Mouse (Mus musculus): ENCODE measurements at regions not wholly inside any gene's neighbourhood (a gene's known extent, or its start where the extent isn't known, plus 50 kb on each side); places are given as distances from the start of the nearest gene placed in this dataset.

GRCm38 (mm10) chr2:94248948-94249347 lies 91.2 kb upstream of the Hsd17b12 start:
- no peak for DNase-seq (ENCODE audit: low spot score in 2 of 2)

GRCm38 (mm10) chr2:94246851-94247471 lies 89.2 kb upstream of the Hsd17b12 start:
- peak; percentile 77 to 83 for DNase-seq (ENCODE audit: low spot score in 2 of 2)

DNA sequence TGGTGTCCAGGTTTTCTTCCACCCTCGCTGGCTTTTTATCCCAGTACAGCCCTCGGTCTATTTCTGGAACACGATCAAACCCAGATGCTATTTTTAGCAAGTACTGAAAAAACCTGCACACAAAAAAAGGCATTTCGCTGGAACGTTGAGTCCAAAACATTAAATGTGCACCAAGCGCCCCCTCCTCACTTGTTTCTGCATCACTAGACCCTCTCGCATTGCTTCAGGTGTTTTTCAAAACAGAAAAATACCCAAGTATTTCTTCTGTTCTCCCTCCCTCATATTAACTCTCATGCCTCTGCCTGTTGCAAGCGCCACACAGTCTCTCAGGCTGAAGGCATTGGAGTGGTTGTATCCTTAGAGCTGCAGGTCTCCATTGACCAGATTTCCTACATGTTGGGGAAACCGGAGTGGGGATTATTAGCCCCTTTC lies 88.4 kb upstream of the Hsd17b12 start:
- no peak for DNase-seq (ENCODE audit: low spot score in 2 of 2)

DNA sequence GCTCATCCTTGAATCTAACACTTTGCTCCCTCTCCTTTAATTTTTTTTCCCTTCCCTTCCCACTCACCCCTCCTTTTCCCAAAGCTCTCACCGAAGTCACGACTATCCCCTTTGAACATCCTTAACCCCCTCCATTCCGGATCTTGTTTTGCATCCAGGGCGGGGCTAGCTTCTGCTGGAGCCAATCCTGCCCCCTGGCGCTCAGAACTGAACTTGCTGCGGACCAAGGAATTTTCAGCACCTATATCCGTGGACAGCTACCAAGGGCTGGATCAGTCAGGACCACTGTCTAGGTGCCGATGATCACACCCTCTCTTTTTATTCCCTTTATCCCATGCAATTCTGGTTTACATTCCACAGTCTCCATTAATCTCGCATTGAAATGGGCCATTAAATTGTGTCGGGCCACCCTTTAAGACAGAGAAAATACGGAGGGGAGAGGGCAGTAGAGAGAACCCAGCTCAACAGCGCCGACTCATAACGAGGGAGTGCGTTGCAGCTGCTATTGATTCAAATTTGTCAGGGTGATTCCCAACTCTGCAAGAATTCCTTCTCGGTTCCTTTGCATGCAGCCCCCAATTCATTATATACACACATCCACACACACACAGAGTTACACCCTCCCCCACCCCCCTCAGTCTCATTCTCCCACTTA lies 87.7 kb upstream of the Hsd17b12 start:
- peak; percentile 79 to 82 for DNase-seq (ENCODE audit: low spot score in 2 of 2)

GRCm38 (mm10) chr2:94244140-94244539 lies 86.4 kb upstream of the Hsd17b12 start:
- DNase-seq (ENCODE audit: low spot score in 2 of 2), result no peak

GRCm38 (mm10) chr2:94243053-94243916 lies 85.5 kb upstream of the Hsd17b12 start:
- no peak for DNase-seq (ENCODE audit: low spot score in 2 of 2)

GRCm38 (mm10) chr2:94242406-94243052 lies 84.8 kb upstream of the Hsd17b12 start:
- no peak for DNase-seq (ENCODE audit: low spot score in 2 of 2)

DNA sequence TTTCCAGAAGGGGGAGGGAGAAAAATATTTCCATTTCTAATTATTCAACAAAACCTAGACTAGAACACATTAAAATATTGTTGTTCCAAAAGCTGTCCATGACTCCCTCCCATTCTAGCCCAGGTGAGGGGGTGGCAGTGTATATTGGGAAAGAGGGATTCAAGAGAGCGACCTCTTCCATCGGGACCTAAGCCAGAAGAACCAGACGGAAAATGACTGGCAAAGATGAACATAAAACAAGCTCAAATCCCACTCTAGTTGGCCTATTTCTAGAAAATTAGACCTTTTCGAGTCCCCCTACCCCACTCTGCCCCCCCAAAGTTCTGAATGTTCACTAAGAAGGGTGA lies 84.3 kb upstream of the Hsd17b12 start:
- no peak for DNase-seq (ENCODE audit: low spot score in 2 of 2)

DNA sequence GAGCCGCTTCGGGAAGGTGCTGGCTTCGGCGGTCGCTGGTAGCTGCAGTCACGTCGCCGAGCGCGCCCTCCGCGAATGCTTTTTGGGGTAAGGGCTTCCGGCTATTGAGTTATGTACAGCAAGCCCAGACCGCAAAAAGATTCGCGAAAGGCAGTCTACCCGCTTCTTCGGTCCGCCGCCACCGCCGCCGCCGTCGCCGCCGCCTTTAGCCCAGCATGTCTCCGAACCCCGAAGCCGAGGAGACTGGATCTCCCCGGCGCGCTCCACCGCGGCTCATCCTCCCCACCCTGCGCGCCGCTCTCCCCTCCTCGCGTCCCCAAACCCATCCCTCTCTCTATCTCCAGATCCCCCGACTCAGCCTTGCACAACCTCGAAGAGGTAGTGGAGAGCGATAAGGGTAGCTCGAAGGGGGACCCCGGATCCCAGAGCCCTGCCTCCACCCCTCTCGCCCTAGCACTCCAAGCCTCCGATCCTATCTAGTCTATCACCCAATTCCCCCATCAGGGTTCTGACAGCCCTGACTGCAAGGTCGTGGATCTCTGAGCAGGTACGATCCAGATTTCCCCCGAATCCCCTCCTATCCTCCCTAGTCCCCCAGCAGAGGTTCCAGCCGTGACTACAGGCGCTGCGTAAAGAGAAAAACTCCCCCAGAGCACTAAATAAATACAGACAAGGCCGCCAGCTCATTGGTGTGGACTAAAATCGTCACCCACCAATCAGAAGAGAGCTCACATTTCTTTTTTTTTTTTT lies 83.7 kb upstream of the Hsd17b12 start:
- DNase-seq (ENCODE audit: low spot score in 2 of 2), result peak; percentile 78 to 83

DNA sequence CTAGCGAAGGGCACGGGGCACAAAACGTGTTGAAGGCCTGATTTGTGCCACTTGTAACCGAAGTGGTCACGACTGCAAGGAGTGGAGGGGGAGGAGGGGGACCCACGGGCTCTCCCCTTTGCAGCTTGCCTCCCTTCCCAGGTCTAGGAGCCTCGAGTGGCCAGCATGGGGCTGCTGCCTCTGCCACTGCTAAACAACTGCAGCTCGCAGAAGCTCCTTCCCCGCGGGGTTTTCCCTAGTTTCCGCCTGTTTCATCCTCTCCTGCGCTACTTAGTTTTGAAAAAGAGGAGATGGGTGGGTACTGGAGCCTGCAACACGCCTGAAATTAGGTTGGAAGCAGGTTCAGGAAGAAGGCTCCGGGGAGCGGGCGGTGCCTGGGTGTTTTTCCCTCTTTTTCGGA lies 82.6 kb upstream of the Hsd17b12 start:
- DNase-seq (ENCODE audit: low spot score in 2 of 2), result no peak

- no peak for DNase-seq (ENCODE audit: low spot score in 2 of 2)
These were observed 81.8 kb upstream of the Hsd17b12 start for GRCm38 (mm10) chr2:94239573-94239972.

DNA sequence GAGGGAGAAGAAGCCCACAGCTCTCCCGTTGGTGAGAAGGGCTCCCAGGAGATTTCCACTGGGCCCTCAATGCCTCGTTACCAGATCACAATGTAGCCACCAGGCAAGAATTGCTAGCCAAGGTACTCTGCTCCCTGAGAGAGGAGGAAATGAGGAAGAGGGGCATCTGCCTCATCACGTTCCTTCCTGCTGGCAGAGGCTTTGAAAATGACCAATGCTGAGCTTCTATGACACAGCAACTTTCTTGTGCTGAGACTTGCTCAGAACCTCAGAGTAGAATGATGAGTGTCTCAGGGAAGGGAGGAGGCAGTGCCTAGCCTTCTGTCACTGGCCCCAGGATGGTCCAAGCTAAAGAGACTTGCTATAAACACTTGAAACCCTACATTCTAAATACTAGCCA lies 78.7 kb upstream of the Hsd17b12 start:
- DNase-seq (ENCODE audit: low spot score in 2 of 2), result no peak

DNA sequence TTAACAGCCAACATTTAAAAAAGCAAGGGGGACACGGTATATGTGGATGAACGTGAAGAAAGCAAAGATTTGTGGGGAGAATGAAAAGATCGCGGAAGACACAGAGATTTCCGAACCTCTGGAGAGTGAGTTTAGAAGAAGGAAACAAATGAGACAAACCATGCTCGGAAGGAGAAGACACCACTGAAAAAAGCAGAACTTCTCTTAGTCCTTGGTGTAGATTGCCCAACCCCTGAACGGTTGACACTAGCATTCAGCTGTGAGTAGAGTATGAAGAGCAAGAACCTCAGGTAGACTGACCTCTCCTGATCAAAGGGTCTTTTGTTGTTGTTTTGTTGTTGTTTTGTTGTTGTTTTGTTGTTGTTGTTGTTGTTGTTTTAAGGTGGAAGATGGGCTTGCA lies 75.8 kb upstream of the Hsd17b12 start:
- no peak for DNase-seq (ENCODE audit: low spot score in 2 of 2)

GRCm38 (mm10) chr2:94219421-94219820 lies 61.7 kb upstream of the Hsd17b12 start:
- DNase-seq (ENCODE audit: low spot score in 2 of 2), result no peak

- no peak for DNase-seq (ENCODE audit: low spot score in 2 of 2)
These were observed 59.7 kb upstream of the Hsd17b12 start for GRCm38 (mm10) chr2:94217481-94217880.

DNA sequence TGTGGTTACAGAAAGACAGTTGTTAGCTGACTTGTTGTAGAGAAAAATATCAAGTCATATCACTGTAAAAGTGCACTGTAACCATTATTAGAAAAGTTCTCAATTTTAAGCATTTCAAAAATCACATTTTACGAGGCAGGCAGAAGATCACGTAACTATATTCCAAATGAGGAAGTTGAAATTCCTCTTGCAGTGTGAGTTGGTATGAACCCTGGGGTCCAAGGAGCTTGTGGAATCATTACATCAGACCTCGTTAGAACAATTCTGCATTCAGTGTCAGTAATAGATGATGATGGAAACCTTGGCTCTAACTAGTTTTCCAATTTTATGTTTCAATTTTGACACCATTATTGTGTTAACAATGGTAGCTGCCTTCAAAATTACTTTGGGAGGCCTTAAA lies 57.7 kb upstream of the Hsd17b12 start:
- no peak for DNase-seq (ENCODE audit: low spot score in 2 of 2)

Small RNA genes lying in the stretch of these regions (microRNA-seq; reads per million reads assigned to microRNA genes)
- gene Mir129-2 (4.8 to 5.1 reads per million in 2 experiments), gene Mir129b (0 reads per million in 2 experiments)

Measured in layer of hippocampus, postnatal 14 days (tissue).